In the genomic region with DNA sequence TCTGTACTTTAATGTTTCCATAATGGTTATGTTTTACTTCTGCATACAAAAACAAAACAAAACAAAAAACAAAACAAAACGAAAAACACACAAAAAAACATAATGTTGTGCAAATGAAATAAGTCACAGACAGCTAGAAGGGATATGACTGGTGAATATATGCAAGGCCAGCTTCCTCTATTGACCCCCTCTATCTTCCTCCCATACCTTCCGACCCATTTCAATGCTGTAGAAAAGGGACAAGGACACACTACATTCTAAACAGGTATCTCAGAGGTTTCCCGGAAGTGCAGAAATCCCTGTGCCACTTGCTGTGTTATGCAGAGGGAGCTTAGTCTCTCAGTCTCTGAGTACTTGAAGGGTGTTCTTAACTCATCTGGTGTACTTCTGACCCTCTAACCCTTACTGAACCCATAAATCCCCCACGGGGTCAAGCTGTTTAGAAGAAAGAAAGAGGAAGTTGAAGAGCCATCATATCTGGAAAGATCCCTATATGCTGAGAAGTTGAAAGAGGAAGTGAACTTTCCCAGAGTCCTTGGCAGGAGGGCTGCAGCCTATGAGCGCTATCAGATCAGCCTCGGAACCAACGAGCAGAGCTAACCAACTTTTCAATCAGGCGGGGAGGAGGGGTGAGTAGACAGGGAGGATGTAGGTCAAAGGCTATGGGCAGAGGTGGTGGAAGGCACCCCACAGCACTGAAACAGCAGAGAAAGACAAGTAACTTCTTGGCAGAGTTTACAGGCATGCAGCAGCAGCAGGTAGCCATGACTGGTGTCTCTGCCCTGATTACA, we compare ENCODE assay signal across 10 mouse cellular contexts. TPM values are rescaled to one million over a fixed set of nuclear protein-coding genes. Genes with fewer than 3 reads are reported as not detected.
DNase-seq lines count a peak whose midpoint lies in the region; ATAC-seq and TF ChIP-seq lines count a peak whose summit lies in the region.
"Had no signal": no experiment of that assay in that cellular context is flagged by ENCODE, and none has a peak within 500 bp of the region (broad histone marks: within the 10 kb centered on the region; RNA-seq: fewer than 3 reads in every experiment).

No protein-coding gene starts in this region.

- H3K36me3 ChIP-seq in liver, embryonic 13.5 days, result no peaks in the 10 kb centered on the region
- H3K36me3 ChIP-seq in forebrain, embryonic 13.5 days (ENCODE audit: poor library complexity, severe bottlenecking), result no peaks in the 10 kb centered on the region
- H3K36me3 ChIP-seq: embryonic facial prominence, embryonic 12.5 days had no signal

- DNase-seq in heart, adult 11 months, result peak; percentile 97
- DNase-seq in heart, postnatal 25 days (ENCODE audit: low spot score), result no peak
- DNase-seq in liver, embryonic 13.5 days, result peak; percentile 17
- peak; percentile 50 to 69 for DNase-seq in spleen, postnatal 4 days (ENCODE audit: low spot score in 2 of 2)
- no peak for DNase-seq in left cerebral cortex, adult 11 months (ENCODE audit: low spot score)
- no peak for DNase-seq in gastrocnemius, adult 8-10 months (ENCODE audit: low spot score in 2 of 2)
- DNase-seq: layer of hippocampus, postnatal 36 days had no signal

- H3K27me3 ChIP-seq in liver, embryonic 13.5 days, result no peaks in the 10 kb centered on the region
- no peaks in the 10 kb centered on the region for H3K27me3 ChIP-seq in forebrain, embryonic 13.5 days
- H3K27me3 ChIP-seq: embryonic facial prominence, embryonic 12.5 days had no signal

- no peak overlapping the region for H3K9ac ChIP-seq in liver, embryonic 13.5 days
- H3K9ac ChIP-seq in forebrain, embryonic 13.5 days, result no peak overlapping the region
- H3K9ac ChIP-seq: embryonic facial prominence, embryonic 12.5 days had no signal

- peaks cover 13% of the 10 kb centered on the region for H3K4me1 ChIP-seq in bone marrow, adult 2 months (ENCODE audit: control insufficient read depth, insufficient read depth, low read length)
- peaks cover 13% of the 10 kb centered on the region for H3K4me1 ChIP-seq in liver, embryonic 13.5 days (replicated peaks)
- no peaks in the 10 kb centered on the region for H3K4me1 ChIP-seq in forebrain, embryonic 13.5 days
- H3K4me1 ChIP-seq: embryonic facial prominence, embryonic 12.5 days had no signal

- no peak for TF ChIP-seq POLR2A in bone marrow, adult 2 months (IDR thresholded peaks at IDR 0.05; ENCODE audit: borderline replicate concordance, control insufficient read depth, low read depth, low read length)

- H3K27ac ChIP-seq in bone marrow, adult 2 months (ENCODE audit: control insufficient read depth, insufficient read depth, low read depth, low read length, poor library complexity), result peak overlapping the region; percentile 32
- no peak overlapping the region for H3K27ac ChIP-seq in liver, embryonic 13.5 days
- no peak overlapping the region for H3K27ac ChIP-seq in forebrain, embryonic 13.5 days
- H3K27ac ChIP-seq: embryonic facial prominence, embryonic 12.5 days had no signal

- peak overlapping the region; percentile 10 for H3K4me3 ChIP-seq in bone marrow, adult 2 months (replicated peaks; ENCODE audit: control insufficient read depth, low read depth, low read length)
- H3K4me3 ChIP-seq in liver, embryonic 13.5 days (replicated peaks), result no peak overlapping the region
- H3K4me3 ChIP-seq in forebrain, embryonic 13.5 days, result no peak overlapping the region
- H3K4me3 ChIP-seq: embryonic facial prominence, embryonic 12.5 days had no signal

- peak overlapping the region; percentile 36 for H3K4me2 ChIP-seq in liver, embryonic 13.5 days
- H3K4me2 ChIP-seq in forebrain, embryonic 13.5 days, result no peak overlapping the region
- H3K4me2 ChIP-seq: embryonic facial prominence, embryonic 12.5 days had no signal

- intact Hi-C loops in heart, postnatal 25 days (cut with DNase I), result no loop called here

- WGBS in bone marrow, adult 2 months, result 12% methylated on average over 8 of the region's 8 CpGs
- WGBS in liver, embryonic 13.5 days (ENCODE audit: insufficient replicate concordance), result 19% methylated on average over 8 of the region's 8 CpGs
- WGBS in forebrain, embryonic 13.5 days, result 79% methylated on average over 8 of the region's 8 CpGs

- no peaks in the 10 kb centered on the region for H3K9me3 ChIP-seq in liver, embryonic 13.5 days (replicated peaks)
- H3K9me3 ChIP-seq in forebrain, embryonic 13.5 days (replicated peaks), result no peaks in the 10 kb centered on the region
- H3K9me3 ChIP-seq: embryonic facial prominence, embryonic 12.5 days had no signal

- ATAC-seq in liver, embryonic 13.5 days (ENCODE audit: low read depth), result peak; percentile 72
- ATAC-seq in forebrain, embryonic 13.5 days, result no peak

- no peak; the same call in 1 of the 2 replicates for TF ChIP-seq CTCF in bone marrow, adult 2 months (IDR thresholded peaks at IDR 0.05; ENCODE audit: control insufficient read depth, insufficient read depth, low read length)

RNA-seq across cellular contexts. Expression of gene Lcp2, which starts 15.5 kb away (rescaled TPM):
- 1 to 10 TPM; 2.6 to 2.7 TPM for total RNA-seq in heart, postnatal 25 days (2021)
- 16.6 and 53.6 TPM in 2 replicates for polyA plus RNA-seq in bone marrow, adult 2 months (2011; ENCODE audit: insufficient read depth, insufficient read length, low replicate concordance, missing spikeins)
- polyA plus RNA-seq in liver, embryonic 13.5 days (2015; fragmentation: Nextera tagmentation; extraction: Ambion mirVana), result 7.5 and 8.8 TPM in 2 replicates
- 0.96 and 1.4 TPM in 2 replicates for polyA plus RNA-seq in forebrain, embryonic 13.5 days (2015; fragmentation: Nextera tagmentation; extraction: Ambion mirVana)
- total RNA-seq in gastrocnemius, adult 8-10 months (2022), result under 1 TPM; 0.19 to 0.62 (median 0.36) TPM

RNA-seq across cellular contexts. Expression of gene Kcnip1, which starts 38.3 kb away (rescaled TPM):
- not detected for total RNA-seq in heart, postnatal 25 days (2021)
- not detected in 2 replicates for polyA plus RNA-seq in bone marrow, adult 2 months (2011; ENCODE audit: insufficient read depth, insufficient read length, low replicate concordance, missing spikeins)
- polyA plus RNA-seq in liver, embryonic 13.5 days (2015; fragmentation: Nextera tagmentation; extraction: Ambion mirVana), result 0.35 and 0.39 TPM in 2 replicates
- polyA plus RNA-seq in forebrain, embryonic 13.5 days (2015; fragmentation: Nextera tagmentation; extraction: Ambion mirVana), result 29.9 and 37.4 TPM in 2 replicates
- not detected for total RNA-seq in gastrocnemius, adult 8-10 months (2022)

Comparison
In these comparisons a context has a peak if more than half of its experiments do, and no peak if none do; other contexts are left out.
1. DNase-seq: peak in heart, adult 11 months (single experiment), liver, embryonic 13.5 days (single experiment) and spleen, postnatal 4 days (2 of 2); none in heart, postnatal 25 days (single experiment), left cerebral cortex, adult 11 months (single experiment) and gastrocnemius, adult 8-10 months (0 of 2).
2. RNA of gene Kcnip1, which starts 38.3 kb away (polyA plus RNA-seq): 29.9 to 37.4 TPM in forebrain, embryonic 13.5 days; 0.35 to 0.39 TPM in liver, embryonic 13.5 days and not detected in bone marrow, adult 2 months; every median in the first group is over 10 times any median in the second.